Mouse (Mus musculus) heart, adult 2 months (tissue): ENCODE measurements around the gene Erc1.

Source experiments
- CTCF ChIP-seq: fragments of 200-600 bp; IDR thresholded peaks from 2 replicates; pipeline ENCODE4 v1.8.1; 2022; ENCODE audit warnings: antibody characterized with exemption, mild to moderate bottlenecking, moderate library complexity
- EP300 ChIP-seq: fragments of 200-500 bp; IDR thresholded peaks from 2 replicates; pipeline ENCODE4 v1.6.1; 2011; ENCODE audit warnings: low read depth, low read length, control low read depth; ENCODE audit not compliant: insufficient read depth

DNA sequence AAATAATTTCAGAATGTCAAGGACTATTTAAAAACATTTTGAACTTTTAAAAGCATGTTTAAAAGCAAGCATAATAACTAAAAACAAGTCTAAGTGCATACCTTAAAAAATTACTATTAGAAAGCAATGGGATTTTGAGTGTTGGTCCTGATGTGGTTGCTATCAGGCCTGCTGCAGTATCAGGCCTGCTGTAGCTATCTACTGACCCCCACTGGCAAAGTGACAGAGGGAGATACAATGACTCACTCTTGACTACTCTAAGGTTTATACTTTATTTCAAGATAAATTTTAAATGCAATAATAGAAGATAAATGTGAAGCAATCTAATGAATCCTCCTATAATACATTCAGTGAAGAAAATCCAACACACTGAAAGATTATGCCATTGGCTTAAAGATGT lies 138.4 kb downstream of the Erc1 start:
- TF ChIP-seq CTCF (peak; percentile 63), EP300 (no peak)
